Mouse (Mus musculus) liver, embryonic 14.5 days (tissue): ENCODE results near the gene Pigm.

ENCODE experiments used
- CTCF ChIP-seq: IDR thresholded peaks from 2 replicates; pipeline ENCODE4 v1.5.1; 2016; ENCODE audit warnings: antibody characterized with exemption, low read depth, control low read depth
- EP300 ChIP-seq: IDR thresholded peaks from 2 replicates; pipeline ENCODE4 v1.6.1; 2016; ENCODE audit warnings: antibody characterized with exemption, low read depth

GRCm38 (mm10) chr1:172393739-172394138 lies 17.4 kb downstream of the Pigm start:
- no peak for TF ChIP-seq CTCF
- TF ChIP-seq EP300 = no peak
